Mouse (Mus musculus) brown adipose tissue, adult 24 weeks (tissue): Measurements from ENCODE around the gene Lrrc7. TPM values are rescaled to one million over a fixed set of nuclear protein-coding genes. Genes with fewer than 3 reads are reported as not detected.

ENCODE experiments used
- H3K27ac ChIP-seq: fragments of 200-500 bp; replicated peaks from 2 replicates; pipeline ENCODE4 v1.5.1; 2012; ENCODE audit warnings: low read depth, mild to moderate bottlenecking, low read length
- H3K4me1 ChIP-seq: fragments of 200-500 bp; 2 replicates; pipeline ENCODE4 v1.6.1; 2012; ENCODE audit warnings: low read length, mixed read lengths; ENCODE audit not compliant: control insufficient read depth, insufficient read depth, insufficient read length
- H3K4me3 ChIP-seq: fragments of 200-500 bp; 2 replicates; pipeline ENCODE4 v1.5.1; 2012; ENCODE audit warnings: low read depth, mild to moderate bottlenecking, low read length, moderate library complexity; ENCODE audit not compliant: insufficient read depth
- polyA plus RNA-seq: library from polyadenylated mRNA; stranded (reverse); fragments of >200 nt; gene quantifications from 2 replicates; pipeline ENCODE4 v1.2.4, GENCODE M21; 2012; ENCODE audit not compliant: missing spikeins, insufficient read depth, insufficient read length

The Lrrc7 gene
- polyA plus RNA-seq, 1 experiment = not detected

GRCm38 (mm10) chr3:158400600-158400999, 161.4 kb downstream of the Lrrc7 start:
- Histone ChIP-seq H3K4me1 (no peaks in the 10 kb centered on the region), H3K4me3 (no peak overlapping the region), H3K27ac (no peak overlapping the region)

GRCm38 (mm10) chr3:158391534-158391933, 170.5 kb downstream of the Lrrc7 start:
- H3K27ac ChIP-seq = no peak overlapping the region
- H3K4me3 ChIP-seq = no peak overlapping the region
- no peaks in the 10 kb centered on the region for H3K4me1 ChIP-seq

GRCm38 (mm10) chr3:158388076-158388454, 174.0 kb downstream of the Lrrc7 start:
- no peak overlapping the region for H3K4me3 ChIP-seq
- H3K4me1 ChIP-seq = no peaks in the 10 kb centered on the region
- H3K27ac ChIP-seq = no peak overlapping the region

- no peak overlapping the region for H3K4me3 ChIP-seq
- no peak overlapping the region for H3K27ac ChIP-seq
Measured at GRCm38 (mm10) chr3:158387413-158388075, 174.5 kb downstream of the Lrrc7 start.

GRCm38 (mm10) chr3:158386848-158387247, 175.2 kb downstream of the Lrrc7 start:
- H3K4me1 ChIP-seq = no peaks in the 10 kb centered on the region
- no peak overlapping the region for H3K27ac ChIP-seq
- H3K4me3 ChIP-seq = no peak overlapping the region

More at GRCm38 (mm10) chr3:158387413-158388075, 174.5 kb downstream of the Lrrc7 start:
- H3K4me1 ChIP-seq = no peaks in the 10 kb centered on the region

GRCm38 (mm10) chr3:158375885-158376284, 186.1 kb downstream of the Lrrc7 start:
- Histone ChIP-seq H3K4me1 (no peaks in the 10 kb centered on the region), H3K27ac (no peak overlapping the region), H3K4me3 (no peak overlapping the region)

GRCm38 (mm10) chr3:158369169-158369568, 192.9 kb downstream of the Lrrc7 start:
- Histone ChIP-seq H3K27ac (no peak overlapping the region), H3K4me1 (no peaks in the 10 kb centered on the region), H3K4me3 (no peak overlapping the region)

GRCm38 (mm10) chr3:158365801-158366200, 196.2 kb downstream of the Lrrc7 start:
- no peak overlapping the region for H3K27ac ChIP-seq
- H3K4me3 ChIP-seq = no peak overlapping the region
- no peaks in the 10 kb centered on the region for H3K4me1 ChIP-seq

- Histone ChIP-seq H3K4me3 (no peak overlapping the region), H3K4me1 (no peaks in the 10 kb centered on the region), H3K27ac (no peak overlapping the region)
Measured at GRCm38 (mm10) chr3:158362091-158362490, 199.9 kb downstream of the Lrrc7 start.

GRCm38 (mm10) chr3:158356706-158357105, 205.3 kb downstream of the Lrrc7 start:
- no peak overlapping the region for H3K27ac ChIP-seq

GRCm38 (mm10) chr3:158356194-158356593, 205.8 kb downstream of the Lrrc7 start:
- no peak overlapping the region for H3K4me3 ChIP-seq
- H3K27ac ChIP-seq = no peak overlapping the region
- H3K4me1 ChIP-seq = no peaks in the 10 kb centered on the region

More at GRCm38 (mm10) chr3:158356706-158357105, 205.3 kb downstream of the Lrrc7 start:
- H3K4me1 ChIP-seq = no peaks in the 10 kb centered on the region
- H3K4me3 ChIP-seq = no peak overlapping the region

- H3K4me1 ChIP-seq = no peaks in the 10 kb centered on the region
- H3K4me3 ChIP-seq = no peak overlapping the region
- no peak overlapping the region for H3K27ac ChIP-seq
Measured at GRCm38 (mm10) chr3:158340808-158341207, 221.2 kb downstream of the Lrrc7 start.

GRCm38 (mm10) chr3:158330085-158330484, 231.9 kb downstream of the Lrrc7 start:
- H3K4me3 ChIP-seq = no peak overlapping the region
- no peak overlapping the region for H3K27ac ChIP-seq
- H3K4me1 ChIP-seq = no peaks in the 10 kb centered on the region

GRCm38 (mm10) chr3:158310391-158310790, 251.6 kb downstream of the Lrrc7 start:
- Histone ChIP-seq H3K27ac (no peak overlapping the region), H3K4me3 (no peak overlapping the region), H3K4me1 (no peaks in the 10 kb centered on the region)

- Histone ChIP-seq H3K4me1 (no peaks in the 10 kb centered on the region), H3K27ac (no peak overlapping the region), H3K4me3 (no peak overlapping the region)
Measured at GRCm38 (mm10) chr3:158307415-158307814, 254.6 kb downstream of the Lrrc7 start.

- Histone ChIP-seq H3K27ac (no peak overlapping the region), H3K4me1 (no peaks in the 10 kb centered on the region), H3K4me3 (no peak overlapping the region)
Measured at GRCm38 (mm10) chr3:158298732-158299131, 263.3 kb downstream of the Lrrc7 start.
